Mouse (Mus musculus) olfactory bulb, adult 2 months (tissue): ENCODE results near the gene Ccdc191.

Experiments
- CTCF ChIP-seq: fragments of 200-500 bp; IDR thresholded peaks from 2 replicates; pipeline ENCODE4 v1.5.1; 2012; ENCODE audit warnings: low read depth, mild to moderate bottlenecking, low read length, moderate library complexity; ENCODE audit not compliant: insufficient read depth
- POLR2A ChIP-seq: fragments of 200-500 bp; IDR thresholded peaks from 2 replicates; pipeline ENCODE4 v1.6.1; 2012; ENCODE audit warnings: mild to moderate bottlenecking, low read depth, low read length, moderate library complexity; ENCODE audit not compliant: insufficient read depth

DNA sequence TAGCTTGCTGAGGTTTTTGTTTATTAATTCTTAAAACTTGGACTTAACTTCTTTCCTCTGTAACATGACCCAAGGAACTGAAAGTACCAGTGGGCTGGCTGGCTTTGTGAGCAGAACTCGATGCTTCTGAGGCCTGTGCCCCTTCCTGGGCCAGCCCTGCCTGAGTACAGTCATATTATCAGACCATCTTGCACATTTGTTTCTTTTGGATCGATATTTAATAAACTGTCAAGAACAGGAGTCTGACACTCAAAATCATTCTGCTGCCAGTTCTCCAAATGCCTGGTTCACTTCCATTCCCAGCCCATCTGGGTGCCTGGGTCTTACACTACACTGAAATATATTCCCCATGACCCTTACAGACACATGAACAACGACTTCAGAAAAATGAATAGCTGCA lies 56.3 kb downstream of the Ccdc191 start:
- no peak for TF ChIP-seq POLR2A
- TF ChIP-seq CTCF: no peak
